Mouse (Mus musculus) liver, embryonic 14.5 days (tissue): ENCODE data around the gene Pip4k2c. TPM values are rescaled to one million over a fixed set of nuclear protein-coding genes. Genes with fewer than 3 reads are reported as not detected.
"Not testable (repeated sequence)": the region's sequence is repeated elsewhere in the genome, so short reads cannot be mapped to it uniquely, and the experiment has no call there.

Experiments used
- ATAC-seq: fragments of 200-750 bp; cut with Nextera tagmentation; 2 replicates; pipeline ENCODE4 v1.8.0; 2017; ENCODE audit warnings: moderate number of reproducible peaks, mild to moderate bottlenecking, moderate library complexity; ENCODE audit not compliant: insufficient read depth
- DNase-seq, 3 experiments: peaks; one replicate each; pipeline ENCODE4 v3.0.0-alpha.2; 2012 to 2013; ENCODE audit warnings: low read depth in 3 of 3, low spot score in 3 of 3
- H3K27ac ChIP-seq: fragments of 300-500 bp; sonication (generic); 2 replicates; pipeline ENCODE4 v1.5.1; 2014; ENCODE audit warnings: moderate library complexity, mild to moderate bottlenecking, control low read depth, inconsistent platforms
- H3K27me3 ChIP-seq: fragments of 300-500 bp; sonication (generic); 2 replicates; pipeline ENCODE4 v1.6.1; 2014; ENCODE audit warnings: mild to moderate bottlenecking, low read length, moderate library complexity; ENCODE audit not compliant: control insufficient read depth, insufficient read depth
- H3K36me3 ChIP-seq: fragments of 300-500 bp; sonication (generic); replicated peaks from 2 replicates; pipeline ENCODE4 v1.6.1; 2014; ENCODE audit warnings: low read depth; ENCODE audit not compliant: control insufficient read depth, insufficient read depth
- H3K4me1 ChIP-seq, 2 experiments: fragments of 200-500 bp in 1 of 2; fragments of 300-500 bp in 1 of 2; sonication (generic) in 1 of 2; replicated peaks; 2 replicates each; pipeline ENCODE4 v1.6.1; 2012 to 2014; ENCODE audit warnings: antibody characterized with exemption in 1 of 2, inconsistent platforms in 1 of 2, low read length in 1 of 2; ENCODE audit not compliant: control insufficient read depth in 2 of 2, insufficient read depth in 2 of 2
- H3K4me2 ChIP-seq: fragments of 300-500 bp; sonication (generic); 2 replicates; pipeline ENCODE4 v1.6.1; 2014; ENCODE audit warnings: low read depth, mild to moderate bottlenecking, control low read depth, moderate library complexity
- H3K4me3 ChIP-seq, 2 experiments: fragments of 200-500 bp in 1 of 2; fragments of 300-500 bp in 1 of 2; sonication (generic) in 1 of 2; 2 replicates each; pipeline ENCODE4 v1.5.1; 2012 to 2014; ENCODE audit warnings: low read depth in 2 of 2, low read length in 2 of 2, mild to moderate bottlenecking in 2 of 2, control low read depth in 1 of 2, inconsistent platforms in 1 of 2, moderate library complexity in 1 of 2; ENCODE audit not compliant: insufficient read depth in 1 of 2
- H3K9ac ChIP-seq: fragments of 300-500 bp; sonication (generic); replicated peaks from 2 replicates; pipeline ENCODE4 v1.6.1; 2014; ENCODE audit warnings: mild to moderate bottlenecking, control low read depth, moderate library complexity
- H3K9me3 ChIP-seq: fragments of 300-500 bp; sonication (generic); 2 replicates; pipeline ENCODE4 v1.6.1; 2016; ENCODE audit warnings: low read length, mixed read lengths; ENCODE audit not compliant: control insufficient read depth
- CTCF ChIP-seq: IDR thresholded peaks from 2 replicates; pipeline ENCODE4 v1.5.1; 2016; ENCODE audit warnings: antibody characterized with exemption, low read depth, control low read depth
- EP300 ChIP-seq: IDR thresholded peaks from 2 replicates; pipeline ENCODE4 v1.6.1; 2016; ENCODE audit warnings: antibody characterized with exemption, low read depth
- WGBS: fragments of 180-500 bp; shearing (Covaris S2); extraction: QIAGEN DNeasy Blood & Tissue Kit; methylation state at CpG from one replicate; pipeline ENCODE4 v1.1.7; 2014; ENCODE audit not compliant: insufficient replicate concordance; 5-methylcytosine and 5-hydroxymethylcytosine counted together
- polyA plus RNA-seq, 2 experiments: library from polyadenylated mRNA; depleted of rRNA in 1 of 2; stranded (reverse) in 1 of 2; unstranded in 1 of 2; fragments of >200 nt; fragmentation: Nextera tagmentation in 1 of 2; extraction: Ambion mirVana in 1 of 2; gene quantifications; 2 replicates each; pipeline versions ENCODE4 v1.2.1 to v1.2.3; 2012 to 2014

The Pip4k2c gene
- polyA plus RNA-seq, 2 experiments, result 25.7 to 31.2 TPM

- peaks cover 26% of the 10 kb centered on the region for H3K36me3 ChIP-seq
- 3% methylated on average over 22 of the region's 22 CpGs for WGBS
- DNase-seq, result no peak
- H3K4me3 ChIP-seq, result peak overlapping the region; percentile 58 to 89
- H3K4me2 ChIP-seq, result peak overlapping the region; percentile 94
- peaks cover 39% of the 10 kb centered on the region in 2 experiments for H3K4me1 ChIP-seq
- H3K9ac ChIP-seq, result peak overlapping the region; percentile 97
- TF ChIP-seq CTCF, result no peak
- TF ChIP-seq EP300, result no peak
- H3K9me3 ChIP-seq, result no peaks in the 10 kb centered on the region
- ATAC-seq, result peak; percentile 59; the same call in 1 of the 2 replicates
- no peaks in the 10 kb centered on the region for H3K27me3 ChIP-seq
- H3K27ac ChIP-seq, result peak overlapping the region; percentile 82
Measured at GRCm38 (mm10) chr10:127194428-127195327, 16.7 kb downstream of the Pip4k2c start.

GRCm38 (mm10) chr10:127193011-127193410, 18.4 kb downstream of the Pip4k2c start:
- H3K4me1 ChIP-seq, result peaks cover 39 to 50% of the 10 kb centered on the region in 2 experiments
- WGBS, result 66% methylated on average over 9 of the region's 9 CpGs
- H3K27me3 ChIP-seq, result no peaks in the 10 kb centered on the region

GRCm38 (mm10) chr10:127192057-127192328, 19.4 kb downstream of the Pip4k2c start:
- not testable (repeated sequence) for ATAC-seq
- peaks cover 39 to 50% of the 10 kb centered on the region in 2 experiments for H3K4me1 ChIP-seq

More at GRCm38 (mm10) chr10:127193011-127193410, 18.4 kb downstream of the Pip4k2c start:
- ATAC-seq (no peak), DNase-seq (no peak)
- H3K27ac ChIP-seq, result peak overlapping the region; percentile 46
- peaks cover 9% of the 10 kb centered on the region for H3K36me3 ChIP-seq
- H3K4me3 ChIP-seq, result no peak overlapping the region
- H3K9me3 ChIP-seq, result no peaks in the 10 kb centered on the region
- TF ChIP-seq CTCF, result no peak
- no peak for TF ChIP-seq EP300
- peak overlapping the region; percentile 2; the same call in 1 of the 2 replicates for H3K9ac ChIP-seq
- H3K4me2 ChIP-seq, result peak overlapping the region; percentile 40

GRCm38 (mm10) chr10:127191191-127192056, 20.0 kb downstream of the Pip4k2c start:
- TF ChIP-seq EP300, result no peak; the same call in 1 of the 2 replicates
- TF ChIP-seq CTCF, result no peak
- H3K9ac ChIP-seq, result no peak overlapping the region

More at GRCm38 (mm10) chr10:127192057-127192328, 19.4 kb downstream of the Pip4k2c start:
- DNase-seq, H3K9me3 ChIP-seq, H3K36me3 ChIP-seq, H3K27me3 ChIP-seq, H3K4me3 ChIP-seq, H3K9ac ChIP-seq, H3K4me2 ChIP-seq: not testable (repeated sequence)
- peak overlapping the region; percentile 65 for H3K27ac ChIP-seq
- 65% methylated on average over 1 of the region's 1 CpGs for WGBS

More at GRCm38 (mm10) chr10:127191191-127192056, 20.0 kb downstream of the Pip4k2c start:
- WGBS, result 53% methylated on average over 19 of the region's 19 CpGs
- Histone ChIP-seq H3K36me3 (no peaks in the 10 kb centered on the region), H3K9me3 (no peaks in the 10 kb centered on the region), H3K27ac (peak overlapping the region; percentile 81), H3K27me3 (no peaks in the 10 kb centered on the region), H3K4me1 (peaks cover 39 to 50% of the 10 kb centered on the region in 2 experiments), H3K4me2 (peak overlapping the region; percentile 100), H3K4me3 (no peak overlapping the region)
- DNase-seq, result no peak
- ATAC-seq, result no peak
